Mouse (Mus musculus) lung, embryonic 14.5 days (tissue): ENCODE measurements around the gene Tnk1. TPM values are rescaled to one million over a fixed set of nuclear protein-coding genes. Genes with fewer than 3 reads are reported as not detected.

ENCODE experiments used
- ATAC-seq: fragments of 200-750 bp; cut with Nextera tagmentation; 2 replicates; pipeline ENCODE4 v1.8.0; 2017; ENCODE audit warnings: mild to moderate bottlenecking, moderate TSS enrichment, moderate library complexity; ENCODE audit not compliant: insufficient read depth
- DNase-seq: peaks from one replicate; pipeline ENCODE4 v3.0.0-alpha.2; 2015
- H3K27ac ChIP-seq: fragments of 300-500 bp; sonication (generic); 2 replicates; pipeline ENCODE4 v1.5.1; 2014; ENCODE audit warnings: low read depth, mild to moderate bottlenecking, moderate library complexity
- H3K27me3 ChIP-seq: fragments of 300-500 bp; sonication (generic); 2 replicates; pipeline ENCODE4 v1.6.1; 2014; ENCODE audit warnings: low read length, control low read depth; ENCODE audit not compliant: insufficient read depth
- H3K36me3 ChIP-seq: fragments of 300-500 bp; sonication (generic); 2 replicates; pipeline ENCODE4 v1.6.1; 2014; ENCODE audit warnings: control low read depth; ENCODE audit not compliant: insufficient read depth
- H3K4me1 ChIP-seq: fragments of 300-500 bp; sonication (generic); 2 replicates; pipeline ENCODE4 v1.6.1; 2014; ENCODE audit warnings: antibody characterized with exemption, control low read depth; ENCODE audit not compliant: insufficient read depth
- H3K4me2 ChIP-seq: fragments of 300-500 bp; sonication (generic); 2 replicates; pipeline ENCODE4 v1.6.1; 2014; ENCODE audit warnings: mild to moderate bottlenecking
- H3K4me3 ChIP-seq: fragments of 300-500 bp; sonication (generic); 2 replicates; pipeline ENCODE4 v1.5.1; 2014; ENCODE audit warnings: low read depth, low read length
- H3K9ac ChIP-seq: fragments of 300-500 bp; sonication (generic); 2 replicates; pipeline ENCODE4 v1.6.1; 2014
- H3K9me3 ChIP-seq: fragments of 300-500 bp; sonication (generic); 2 replicates; pipeline ENCODE4 v1.6.1; 2016; ENCODE audit warnings: low read depth, low read length, control low read depth
- CTCF ChIP-seq: IDR thresholded peaks from 2 replicates; pipeline ENCODE4 v1.5.1; 2016; ENCODE audit warnings: antibody characterized with exemption, low read depth
- WGBS: fragments of 180-500 bp; shearing (Covaris S2); extraction: QIAGEN DNeasy Blood & Tissue Kit; methylation state at CpG from one replicate; pipeline ENCODE4 v1.1.7; 2014; 5-methylcytosine and 5-hydroxymethylcytosine counted together
- polyA plus RNA-seq: library from polyadenylated mRNA; unstranded; fragments of >200 nt; fragmentation: Nextera tagmentation; extraction: Ambion mirVana; gene quantifications from 2 replicates; pipeline ENCODE4 v1.2.1, GENCODE M21; 2014

Gene Tnk1
- polyA plus RNA-seq, 1 experiment from 2014 or later = 6.1 TPM

DNA sequence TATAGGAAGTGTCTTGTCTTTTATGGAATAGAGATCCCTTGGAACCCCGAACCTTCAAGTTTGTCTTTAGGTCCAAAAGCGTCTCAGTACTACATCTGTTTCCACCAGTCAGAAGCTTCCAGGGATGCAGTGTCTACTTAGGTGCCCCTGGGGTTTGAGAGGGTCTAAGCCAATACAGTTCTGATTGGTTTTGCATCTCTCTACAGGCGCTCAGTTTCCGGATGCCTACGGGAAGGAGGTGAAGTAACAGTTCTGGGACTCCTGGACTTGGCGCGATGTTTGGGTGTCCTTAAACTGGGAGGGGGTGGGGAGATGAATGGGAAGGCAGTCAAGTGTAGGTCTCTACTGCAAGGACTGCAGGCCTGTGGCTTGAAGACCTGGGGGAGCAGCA lies 19.8 kb downstream of the Tnk1 start:
- peak overlapping the region; percentile 75 for H3K4me2 ChIP-seq
- peak overlapping the region; percentile 92 for H3K27ac ChIP-seq
- peak overlapping the region; percentile 73 for H3K4me3 ChIP-seq
- no peaks in the 10 kb centered on the region for H3K9me3 ChIP-seq
- ATAC-seq (peak; percentile 15; the same call in 1 of the 2 replicates), DNase-seq (peak; percentile 59)
- WGBS = 0% methylated on average over 7 of the region's 7 CpGs
- TF ChIP-seq CTCF = no peak
- peaks cover 17% of the 10 kb centered on the region; the same call in 1 of the 2 replicates for H3K4me1 ChIP-seq
- H3K27me3 ChIP-seq = peaks cover 11% of the 10 kb centered on the region; the same call in 1 of the 2 replicates
- H3K36me3 ChIP-seq = peaks cover 3% of the 10 kb centered on the region; the same call in 1 of the 2 replicates
- peak overlapping the region; percentile 80 for H3K9ac ChIP-seq

DNA sequence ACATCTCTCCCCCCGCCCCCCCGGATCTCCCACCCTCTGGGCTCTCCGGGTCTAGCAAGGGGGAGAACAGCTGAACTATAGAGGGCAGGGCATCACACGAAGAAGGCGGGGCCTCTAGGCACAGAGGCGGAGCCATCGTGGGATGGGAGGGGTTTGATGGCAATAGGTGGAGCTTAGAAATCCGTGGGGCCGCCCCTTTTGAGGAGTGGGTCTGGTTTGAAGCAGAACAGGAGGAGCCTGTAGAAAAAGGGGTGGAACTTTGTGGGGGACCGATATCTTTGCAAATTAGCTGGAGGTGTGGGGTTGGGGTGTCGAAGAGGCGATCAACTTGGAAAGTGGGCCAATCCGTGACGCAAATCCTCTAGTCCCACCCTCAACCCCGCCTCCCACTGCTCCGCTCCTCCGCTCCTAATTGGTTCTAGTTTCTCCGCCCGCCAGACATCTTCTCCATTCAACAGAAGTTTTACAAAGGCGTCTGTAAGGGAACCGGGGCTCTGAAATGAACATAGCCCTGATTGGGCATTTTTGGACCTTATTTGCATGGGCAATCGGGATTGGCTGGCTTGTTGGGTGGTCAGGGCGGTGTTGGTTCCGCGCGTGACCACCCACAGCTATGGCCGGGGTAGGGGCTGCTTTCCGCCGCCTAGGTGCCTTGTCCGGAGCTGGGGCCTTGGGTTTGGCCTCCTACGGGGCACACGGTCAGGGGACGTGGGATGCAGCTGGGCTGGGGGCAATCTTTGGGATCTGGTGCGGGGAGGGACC lies 20.4 kb downstream of the Tnk1 start, which contains the start of gene Tmem256:
TSS of gene Tmem256 (plus strand) at position 563 of the 762 bp plus-strand sequence.
- under 1% methylated on average over 34 of the region's 34 CpGs for WGBS
- DNase-seq (peak; percentile 98), ATAC-seq (peak; percentile 91)
- Histone ChIP-seq H3K9ac (peak within 1 kb of the TSS; percentile 80), H3K4me1 (peaks cover 19% of the 10 kb centered on the region; the same call in 1 of the 2 replicates), H3K27me3 (peaks cover 14% of the 10 kb centered on the region; the same call in 1 of the 2 replicates), H3K27ac (peak within 1 kb of the TSS; percentile 92), H3K4me3 (peak within 1 kb of the TSS; percentile 73), H3K4me2 (peak within 1 kb of the TSS; percentile 75), H3K9me3 (no peaks in the 10 kb centered on the region), H3K36me3 (peaks cover 9% of the 10 kb centered on the region)
- TF ChIP-seq CTCF = no peak

GRCm38 (mm10) chr11:69837604-69837951 lies 21.0 kb downstream of the Tnk1 start, which contains the start of gene Nlgn2:
Gene Nlgn2 (minus strand): TSS chr11:69837784.
- Histone ChIP-seq H3K4me2 (peak within 1 kb of the TSS; percentile 75), H3K36me3 (peaks cover 14% of the 10 kb centered on the region), H3K27ac (peak within 1 kb of the TSS; percentile 92), H3K9me3 (no peaks in the 10 kb centered on the region), H3K9ac (peak within 1 kb of the TSS; percentile 80), H3K4me3 (peak within 1 kb of the TSS; percentile 73), H3K27me3 (peaks cover 14% of the 10 kb centered on the region; the same call in 1 of the 2 replicates), H3K4me1 (peaks cover 19% of the 10 kb centered on the region; the same call in 1 of the 2 replicates)
- WGBS = 0% methylated on average over 32 of the region's 32 CpGs
- ATAC-seq (no peak), DNase-seq (no peak)
- peak; percentile 17; the same call in 1 of the 2 replicates for TF ChIP-seq CTCF

DNA sequence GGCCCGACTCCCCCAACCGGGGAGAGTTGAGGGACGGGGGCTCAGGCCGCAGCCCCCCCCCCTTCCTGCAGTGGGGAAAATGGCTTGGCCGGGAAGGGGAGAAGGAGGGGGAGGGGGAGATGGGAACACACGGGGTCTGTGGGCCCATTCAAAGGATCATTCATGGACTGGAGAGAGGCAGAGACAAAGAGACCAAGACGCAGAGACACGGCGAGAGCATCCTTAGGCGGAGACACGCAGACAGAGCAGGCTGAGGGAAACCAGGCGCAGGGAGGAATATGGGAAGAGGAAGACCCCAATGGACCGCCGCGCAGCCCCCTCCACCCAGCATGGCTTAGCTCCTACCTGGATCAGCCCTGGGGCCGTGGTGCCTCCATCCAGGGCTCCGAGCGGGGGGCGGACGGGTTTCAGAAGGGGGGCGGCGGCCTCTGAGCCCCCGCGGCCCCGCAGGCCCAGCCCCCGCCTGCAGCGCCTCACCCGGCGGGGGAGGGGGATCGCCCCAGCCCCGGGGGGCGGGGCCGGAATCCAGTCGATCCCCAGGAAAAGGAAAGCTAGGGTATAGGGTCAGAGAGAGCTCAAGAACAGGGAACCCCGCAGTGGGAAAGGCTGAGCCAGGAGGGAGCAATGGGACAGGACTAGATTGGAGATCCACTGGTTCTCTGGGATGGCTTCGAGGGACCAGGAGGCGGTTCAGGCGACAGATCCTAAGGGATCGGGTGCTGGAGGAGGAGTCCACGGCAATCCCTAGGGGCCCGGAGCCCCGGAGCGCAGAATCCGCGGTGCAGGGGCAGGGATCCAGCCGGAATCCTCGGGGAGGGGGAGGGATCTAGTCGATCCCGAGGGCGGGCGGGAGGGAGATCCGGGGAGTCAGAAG lies 21.6 kb downstream of the Tnk1 start:
- no peak for TF ChIP-seq CTCF
- peak overlapping the region; percentile 74 for H3K9ac ChIP-seq
- H3K4me2 ChIP-seq = peak overlapping the region; percentile 75
- H3K36me3 ChIP-seq = peaks cover 21% of the 10 kb centered on the region
- no peaks in the 10 kb centered on the region for H3K9me3 ChIP-seq
- H3K27ac ChIP-seq = peak overlapping the region; percentile 92
- peaks cover 19% of the 10 kb centered on the region; the same call in 1 of the 2 replicates for H3K4me1 ChIP-seq
- ATAC-seq (peak; percentile 3; the same call in 1 of the 2 replicates), DNase-seq (peak; percentile 72)
- peak overlapping the region; percentile 73 for H3K4me3 ChIP-seq
- WGBS = 1% methylated on average over 52 of the region's 52 CpGs
- H3K27me3 ChIP-seq = peaks cover 14% of the 10 kb centered on the region; the same call in 1 of the 2 replicates

DNA sequence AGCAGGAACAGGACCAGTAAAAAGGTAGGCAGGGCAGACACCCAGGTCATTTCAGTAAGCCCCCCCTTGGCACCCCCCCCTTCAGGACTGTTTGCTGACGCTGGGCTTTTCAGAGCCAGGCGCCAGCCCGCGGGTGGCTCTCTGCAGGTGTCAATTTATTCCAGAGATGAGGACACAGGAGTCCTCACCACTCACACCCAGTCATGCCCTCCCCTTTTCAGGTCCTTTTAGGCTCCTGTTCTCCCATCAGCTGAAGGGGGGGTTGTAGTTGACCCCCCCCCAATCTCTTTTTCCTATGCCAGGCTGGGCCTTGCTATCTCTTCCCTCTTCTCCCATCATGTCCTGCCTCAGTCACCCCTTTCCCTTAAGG lies 22.6 kb downstream of the Tnk1 start:
- peak overlapping the region; percentile 20; the same call in 1 of the 2 replicates for H3K9ac ChIP-seq
- H3K4me3 ChIP-seq = peak overlapping the region; percentile 73
- peaks cover 19% of the 10 kb centered on the region; the same call in 1 of the 2 replicates for H3K4me1 ChIP-seq
- no peaks in the 10 kb centered on the region for H3K9me3 ChIP-seq
- peaks cover 14% of the 10 kb centered on the region; the same call in 1 of the 2 replicates for H3K27me3 ChIP-seq
- H3K36me3 ChIP-seq = peaks cover 21% of the 10 kb centered on the region
- DNase-seq (no peak), ATAC-seq (no peak)
- H3K27ac ChIP-seq = no peak overlapping the region
- peak overlapping the region; percentile 75 for H3K4me2 ChIP-seq
- 8% methylated on average over 3 of the region's 4 CpGs for WGBS
- TF ChIP-seq CTCF = no peak

- ATAC-seq = no peak
- WGBS = 8% methylated on average over 9 of the region's 9 CpGs
- Histone ChIP-seq H3K27ac (no peak overlapping the region), H3K36me3 (peaks cover 21% of the 10 kb centered on the region), H3K4me3 (peak overlapping the region; percentile 73; the same call in 1 of the 2 replicates), H3K27me3 (peaks cover 14% of the 10 kb centered on the region; the same call in 1 of the 2 replicates), H3K4me1 (peaks cover 19% of the 10 kb centered on the region; the same call in 1 of the 2 replicates), H3K4me2 (peak overlapping the region; percentile 75), H3K9ac (peak overlapping the region; percentile 20), H3K9me3 (no peaks in the 10 kb centered on the region)
- DNase-seq = no peak
- TF ChIP-seq CTCF = no peak
Observed at GRCm38 (mm10) chr11:69835326-69835965, 23.1 kb downstream of the Tnk1 start.
